Mouse (Mus musculus) heart, embryonic 14.5 days (tissue): Measurements from ENCODE around the gene Pkhd1. TPM values are rescaled to one million over a fixed set of nuclear protein-coding genes. Genes with fewer than 3 reads are reported as not detected.

Experiments
- ATAC-seq: fragments of 200-750 bp; cut with Nextera tagmentation; 2 replicates; pipeline ENCODE4 v1.8.0; 2017; ENCODE audit warnings: low read depth, moderate TSS enrichment; ENCODE audit not compliant: insufficient number of reproducible peaks, insufficient read depth, low FRiP score
- H3K27ac ChIP-seq, 2 experiments: fragments of 200-500 bp in 1 of 2; fragments of 300-500 bp in 1 of 2; sonication (generic) in 1 of 2; replicated peaks in 1 of 2; 2 replicates each; pipeline ENCODE4 v1.5.1; 2012 to 2014; ENCODE audit warnings: low read depth in 2 of 2, low read length in 2 of 2, control low read depth in 1 of 2, mild to moderate bottlenecking in 1 of 2, mixed read lengths in 1 of 2; ENCODE audit not compliant: control insufficient read depth in 1 of 2, insufficient read depth in 1 of 2
- H3K27me3 ChIP-seq: fragments of 300-500 bp; sonication (generic); 2 replicates; pipeline ENCODE4 v1.6.1; 2014; ENCODE audit warnings: mild to moderate bottlenecking, low read length, control low read depth; ENCODE audit not compliant: control insufficient read depth, insufficient read depth
- H3K36me3 ChIP-seq: fragments of 300-500 bp; sonication (generic); 2 replicates; pipeline ENCODE4 v1.6.1; 2014; ENCODE audit warnings: mild to moderate bottlenecking, control low read depth, low read length, mixed read lengths; ENCODE audit not compliant: control insufficient read depth, insufficient read depth
- H3K4me1 ChIP-seq, 2 experiments: fragments of 200-500 bp in 1 of 2; fragments of 300-500 bp in 1 of 2; sonication (generic) in 1 of 2; 2 replicates each; pipeline ENCODE4 v1.6.1; 2012 to 2014; ENCODE audit warnings: low read length in 2 of 2, control low read depth in 1 of 2, mixed read lengths in 1 of 2; ENCODE audit not compliant: control insufficient read depth in 2 of 2, insufficient read depth in 2 of 2
- H3K4me2 ChIP-seq: fragments of 300-500 bp; sonication (generic); 2 replicates; pipeline ENCODE4 v1.6.1; 2014; ENCODE audit warnings: mild to moderate bottlenecking, low read length
- H3K4me3 ChIP-seq, 2 experiments: fragments of 200-500 bp in 1 of 2; fragments of 300-500 bp in 1 of 2; sonication (generic) in 1 of 2; 2 replicates each; pipeline ENCODE4 v1.5.1; 2012 to 2014; ENCODE audit warnings: low read length in 2 of 2, mild to moderate bottlenecking in 2 of 2, control low read depth in 1 of 2, low read depth in 1 of 2, moderate library complexity in 1 of 2; ENCODE audit not compliant: control insufficient read depth in 1 of 2, insufficient read depth in 1 of 2
- H3K9ac ChIP-seq: fragments of 300-500 bp; sonication (generic); 2 replicates; pipeline ENCODE4 v1.6.1; 2014; ENCODE audit warnings: mild to moderate bottlenecking, low read length
- H3K9me3 ChIP-seq: fragments of 300-500 bp; sonication (generic); 2 replicates; pipeline ENCODE4 v1.6.1; 2016; ENCODE audit warnings: low read length, control low read depth; ENCODE audit not compliant: control insufficient read depth
- WGBS: fragments of 180-500 bp; shearing (Covaris S2); extraction: QIAGEN DNeasy Blood & Tissue Kit; methylation state at CpG from one replicate; pipeline ENCODE4 v1.1.7; 2014; 5-methylcytosine and 5-hydroxymethylcytosine counted together
- polyA plus RNA-seq: library from polyadenylated mRNA; unstranded; fragments of >200 nt; fragmentation: Nextera tagmentation; extraction: Ambion mirVana; gene quantifications from 2 replicates; pipeline ENCODE4 v1.2.1, GENCODE M21; 2014

The Pkhd1 gene
- polyA plus RNA-seq, 1 experiment from 2014 or later, result not detected

GRCm38 (mm10) chr1:20481843-20482242 is 136.0 kb downstream of the Pkhd1 start:
- no peaks in the 10 kb centered on the region for H3K36me3 ChIP-seq
- 64% methylated on average over 4 of the region's 4 CpGs for WGBS
- no peak overlapping the region for H3K27ac ChIP-seq
- H3K4me2 ChIP-seq, result no peak overlapping the region
- H3K27me3 ChIP-seq, result no peaks in the 10 kb centered on the region
- no peak for ATAC-seq
- H3K4me1 ChIP-seq, result peaks cover 0 to 2% of the 10 kb centered on the region in 2 experiments; a peak in 1 of 4 replicates
- no peak overlapping the region for H3K9ac ChIP-seq
- no peaks in the 10 kb centered on the region for H3K9me3 ChIP-seq
- H3K4me3 ChIP-seq, result no peak overlapping the region

GRCm38 (mm10) chr1:20478695-20479094 is 139.2 kb downstream of the Pkhd1 start:
- H3K27ac ChIP-seq, result no peak overlapping the region
- H3K9me3 ChIP-seq, result no peaks in the 10 kb centered on the region
- peaks cover 0 to 2% of the 10 kb centered on the region in 2 experiments; a peak in 1 of 4 replicates for H3K4me1 ChIP-seq
- no peaks in the 10 kb centered on the region for H3K27me3 ChIP-seq
- H3K4me3 ChIP-seq, result no peak overlapping the region
- no peak overlapping the region for H3K9ac ChIP-seq
- no peaks in the 10 kb centered on the region for H3K36me3 ChIP-seq
- WGBS, result 65% methylated on average over 3 of the region's 3 CpGs
- ATAC-seq, result no peak
- no peak overlapping the region for H3K4me2 ChIP-seq

- H3K4me3 ChIP-seq, result peak overlapping the region; percentile 36 to 41
- H3K9me3 ChIP-seq, result no peaks in the 10 kb centered on the region
- no peaks in the 10 kb centered on the region for H3K36me3 ChIP-seq
- no peak overlapping the region for H3K27ac ChIP-seq
- WGBS, result 38% methylated on average over 6 of the region's 6 CpGs
- H3K9ac ChIP-seq, result no peak overlapping the region
- ATAC-seq, result no peak
- H3K4me1 ChIP-seq, result peaks cover 0 to 2% of the 10 kb centered on the region in 2 experiments; a peak in 1 of 4 replicates
- no peaks in the 10 kb centered on the region for H3K27me3 ChIP-seq
- peak overlapping the region; percentile 63 for H3K4me2 ChIP-seq
Observed at GRCm38 (mm10) chr1:20478266-20478659, 139.6 kb downstream of the Pkhd1 start.

GRCm38 (mm10) chr1:20477561-20478265 is 140.2 kb downstream of the Pkhd1 start:
- Histone ChIP-seq H3K9me3 (no peaks in the 10 kb centered on the region), H3K27ac (no peak overlapping the region), H3K9ac (peak overlapping the region; percentile 32; the same call in 1 of the 2 replicates), H3K4me1 (peaks cover 0 to 2% of the 10 kb centered on the region in 2 experiments; a peak in 1 of 4 replicates), H3K4me2 (peak overlapping the region; percentile 63), H3K27me3 (no peaks in the 10 kb centered on the region), H3K4me3 (peak overlapping the region; percentile 36 to 41), H3K36me3 (no peaks in the 10 kb centered on the region)
- no peak for ATAC-seq
- WGBS, result 6% methylated on average over 25 of the region's 25 CpGs

GRCm38 (mm10) chr1:20470770-20471169 is 147.1 kb downstream of the Pkhd1 start:
- no peak overlapping the region for H3K27ac ChIP-seq
- H3K9ac ChIP-seq, result no peak overlapping the region
- 73% methylated on average over 11 of the region's 11 CpGs for WGBS
- ATAC-seq, result no peak
- H3K4me2 ChIP-seq, result no peak overlapping the region
- no peaks in the 10 kb centered on the region for H3K27me3 ChIP-seq
- H3K9me3 ChIP-seq, result no peaks in the 10 kb centered on the region
- H3K4me3 ChIP-seq, result no peak overlapping the region
- no peaks in the 10 kb centered on the region for H3K36me3 ChIP-seq
- H3K4me1 ChIP-seq, result no peaks in the 10 kb centered on the region

- Histone ChIP-seq H3K36me3 (no peaks in the 10 kb centered on the region), H3K27ac (no peak overlapping the region), H3K4me1 (no peaks in the 10 kb centered on the region), H3K4me2 (no peak overlapping the region), H3K9ac (no peak overlapping the region), H3K9me3 (no peaks in the 10 kb centered on the region), H3K4me3 (no peak overlapping the region), H3K27me3 (no peaks in the 10 kb centered on the region)
- WGBS, result 74% methylated on average over 6 of the region's 6 CpGs
- no peak for ATAC-seq
Observed at GRCm38 (mm10) chr1:20470317-20470716, 147.5 kb downstream of the Pkhd1 start.

GRCm38 (mm10) chr1:20466481-20466880 is 151.4 kb downstream of the Pkhd1 start:
- no peak overlapping the region for H3K4me3 ChIP-seq
- H3K36me3 ChIP-seq, result no peaks in the 10 kb centered on the region
- 58% methylated on average over 4 of the region's 4 CpGs for WGBS
- ATAC-seq, result no peak
- H3K9me3 ChIP-seq, result no peaks in the 10 kb centered on the region
- no peaks in the 10 kb centered on the region for H3K27me3 ChIP-seq
- no peak overlapping the region for H3K9ac ChIP-seq
- H3K4me1 ChIP-seq, result no peaks in the 10 kb centered on the region
- no peak overlapping the region for H3K27ac ChIP-seq
- H3K4me2 ChIP-seq, result no peak overlapping the region

GRCm38 (mm10) chr1:20454621-20455020 is 163.2 kb downstream of the Pkhd1 start:
- Histone ChIP-seq H3K27ac (no peak overlapping the region), H3K36me3 (no peaks in the 10 kb centered on the region), H3K27me3 (no peaks in the 10 kb centered on the region), H3K9ac (no peak overlapping the region), H3K4me2 (no peak overlapping the region), H3K4me1 (no peaks in the 10 kb centered on the region), H3K9me3 (no peaks in the 10 kb centered on the region), H3K4me3 (no peak overlapping the region)
- 54% methylated on average over 1 of the region's 1 CpGs for WGBS
- no peak for ATAC-seq
